Mouse (Mus musculus) layer of hippocampus, postnatal 25 days (tissue): Measurements from ENCODE around the gene Sipa1l2. TPM values are rescaled to one million over a fixed set of nuclear protein-coding genes. Genes with fewer than 3 reads are reported as not detected.
"Not testable (repeated sequence)": the region's sequence is repeated elsewhere in the genome, so short reads cannot be mapped to it uniquely, and the experiment has no call there.

Source experiments
- DNase-seq, 2 experiments: peaks; one replicate each; pipeline ENCODE4 v3.0.0; 2022; ENCODE audit warnings: mixed read lengths in 2 of 2, low spot score in 1 of 2; ENCODE audit errors: extremely low spot score in 1 of 2
- total RNA-seq, 2 experiments: library from RNA; stranded (reverse); gene quantifications; 2 replicates each; pipeline ENCODE4 v1.2.3; 2021

The Sipa1l2 gene
- total RNA-seq, 2 experiments from 2014 or later: 62.1 to 62.7 TPM

DNA sequence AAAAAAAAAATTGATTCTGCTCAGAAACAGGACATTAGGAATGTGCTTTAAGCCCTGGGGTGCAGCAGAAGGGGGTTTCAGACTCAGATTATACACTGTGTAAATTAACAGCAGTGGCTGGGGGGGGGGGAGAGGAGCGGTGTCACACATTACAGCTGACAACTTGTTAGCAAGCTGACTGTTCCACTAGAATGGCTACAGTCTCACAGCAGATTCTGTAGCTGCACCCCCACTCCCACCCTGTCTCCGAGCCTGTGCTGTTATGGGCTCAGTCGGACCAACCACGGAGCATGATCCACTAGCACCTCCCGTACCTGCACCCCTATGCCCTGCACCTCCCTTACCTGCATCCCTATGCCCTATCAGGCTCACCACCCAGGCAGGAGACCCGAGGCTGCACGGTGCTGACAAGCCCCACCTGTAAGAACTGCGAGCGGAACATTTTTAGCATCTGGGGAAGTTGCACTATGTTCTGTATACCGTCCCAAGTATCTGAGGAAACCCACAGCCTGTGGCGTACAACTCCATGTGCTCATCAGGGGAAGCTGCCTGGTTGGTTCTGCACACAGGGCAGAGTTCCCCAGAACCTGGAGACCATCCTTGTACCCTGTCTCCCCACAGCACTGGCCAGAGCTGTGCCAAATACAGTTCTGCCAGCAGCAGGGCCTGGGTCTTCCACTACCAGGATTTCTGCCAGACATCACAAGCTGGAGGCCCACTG lies 26.6 kb downstream of the Sipa1l2 start:
- DNase-seq: no peak

DNA sequence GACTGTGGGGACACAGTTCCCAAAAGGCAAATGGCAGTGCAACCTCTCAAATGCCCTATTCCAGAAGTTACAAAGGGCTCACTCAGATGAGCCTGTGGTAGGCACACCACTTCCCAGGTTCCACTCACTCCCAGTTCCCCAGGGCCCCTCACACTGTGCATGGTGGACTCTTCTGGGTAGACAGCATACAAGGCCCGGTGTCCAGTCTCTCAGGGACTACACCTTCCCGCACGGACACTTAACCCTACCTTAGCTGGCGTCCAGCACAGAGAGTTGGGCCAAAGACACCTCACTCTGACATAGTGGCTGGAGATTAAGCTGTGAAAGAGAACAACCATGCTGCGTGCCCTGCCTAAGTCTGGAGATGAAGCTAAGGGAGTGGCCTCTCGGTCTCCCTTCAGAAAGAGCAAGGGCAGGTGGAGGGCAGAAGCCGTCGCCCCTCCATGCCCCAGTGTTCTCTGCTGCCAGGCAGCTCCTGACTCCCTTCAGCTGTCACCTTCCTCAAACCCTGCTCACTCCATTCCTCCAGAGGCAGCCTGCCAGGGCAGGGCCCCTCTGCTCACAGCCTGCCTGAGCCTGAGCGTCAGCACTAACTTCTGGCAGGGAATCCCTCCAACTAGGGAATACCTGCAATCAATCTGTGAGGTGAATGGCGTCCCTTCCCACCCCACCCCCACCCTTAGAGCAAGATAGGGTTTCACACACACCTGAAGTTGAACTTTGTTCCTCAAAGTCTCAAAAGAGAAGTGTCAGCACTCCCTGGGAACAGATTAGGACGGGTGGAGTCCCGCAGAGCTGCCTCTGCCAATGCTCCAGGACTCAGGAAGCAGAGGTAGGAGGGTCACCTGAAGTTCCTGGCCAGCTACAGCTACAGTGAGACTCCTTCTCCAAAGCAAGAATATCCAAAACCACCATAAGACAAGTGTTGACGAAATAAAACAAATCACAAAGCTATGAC lies 30.3 kb downstream of the Sipa1l2 start:
- DNase-seq: no peak

DNA sequence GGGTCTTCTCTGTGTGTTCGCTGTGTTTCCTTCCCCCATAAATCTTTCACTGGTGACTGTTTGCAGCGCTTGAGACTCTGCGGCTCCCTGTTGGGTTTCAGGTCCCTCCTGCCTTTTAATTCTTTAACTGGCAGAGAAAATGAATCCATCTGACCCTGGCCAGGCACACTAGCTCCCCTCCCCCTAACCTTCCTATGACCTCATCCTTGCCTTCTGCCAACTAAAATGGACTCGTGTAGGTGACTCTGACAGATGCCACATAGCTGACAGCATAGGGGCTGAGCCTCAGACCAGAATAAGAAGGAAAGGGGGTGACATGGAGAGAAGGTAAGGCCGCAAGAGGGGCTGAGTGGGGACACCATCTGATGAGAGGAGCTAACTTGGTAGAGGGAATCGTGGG lies 31.3 kb downstream of the Sipa1l2 start:
- no peak for DNase-seq

DNA sequence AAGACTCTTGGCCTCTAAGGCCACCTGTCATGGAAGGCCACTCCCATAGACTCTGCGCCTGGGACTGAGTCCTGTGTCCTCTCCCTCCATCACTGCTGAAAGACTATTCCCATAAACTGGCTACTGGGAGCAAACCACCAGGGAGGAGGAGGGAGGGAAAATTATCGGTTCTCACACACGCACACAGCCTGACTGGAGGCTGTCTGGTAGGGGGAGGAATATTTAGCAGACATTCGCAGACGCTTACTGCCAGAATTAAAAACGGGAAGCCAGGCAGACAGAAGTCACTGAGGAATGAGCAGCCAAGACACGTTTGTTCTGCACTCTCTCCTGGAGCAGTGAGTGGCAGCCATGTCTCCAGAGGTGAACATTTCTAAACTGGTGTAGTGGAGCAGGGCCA lies 35.9 kb downstream of the Sipa1l2 start:
- peak in 1 of 2 experiments; percentile 22 for DNase-seq

DNA sequence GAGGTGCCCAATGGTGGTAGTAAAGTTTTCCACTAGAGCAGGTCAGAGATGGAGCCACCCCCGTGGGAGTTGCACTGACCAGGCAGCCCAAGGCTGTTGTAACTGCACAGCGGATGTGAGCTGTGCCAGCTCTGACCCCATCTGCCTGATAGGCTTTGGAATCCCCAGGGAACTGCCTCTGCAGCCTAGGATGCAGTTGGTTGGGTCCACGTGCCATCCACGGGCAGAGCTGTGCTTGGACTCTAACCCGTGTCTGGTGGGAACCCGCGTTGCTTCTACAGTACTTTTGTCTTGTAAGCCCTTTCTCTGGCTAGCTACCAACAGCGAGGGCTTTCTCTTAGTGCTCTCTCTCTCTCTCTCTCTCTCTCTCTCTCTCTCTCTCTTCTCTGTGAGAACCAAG lies 36.7 kb downstream of the Sipa1l2 start:
- no peak for DNase-seq

DNA sequence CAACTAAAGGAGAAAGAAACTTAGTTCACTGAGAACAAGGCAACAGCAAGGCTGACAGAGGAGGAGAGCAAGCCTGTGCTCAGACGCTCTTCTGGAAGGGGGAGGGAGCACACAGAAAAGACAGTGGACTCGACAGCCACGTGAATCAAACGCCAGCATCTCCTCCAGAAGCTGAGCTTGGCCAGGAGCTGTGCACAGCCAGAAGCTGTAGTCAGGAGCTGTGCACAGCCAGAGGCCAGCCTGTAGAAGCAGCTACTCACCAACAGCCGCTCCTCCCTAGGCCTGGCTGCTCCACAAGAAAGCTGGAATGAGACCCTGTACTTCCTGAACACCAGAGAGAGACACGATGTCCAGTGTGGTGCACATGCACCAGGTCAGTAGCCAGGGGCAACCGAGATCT lies 37.4 kb downstream of the Sipa1l2 start:
- no peak for DNase-seq

DNA sequence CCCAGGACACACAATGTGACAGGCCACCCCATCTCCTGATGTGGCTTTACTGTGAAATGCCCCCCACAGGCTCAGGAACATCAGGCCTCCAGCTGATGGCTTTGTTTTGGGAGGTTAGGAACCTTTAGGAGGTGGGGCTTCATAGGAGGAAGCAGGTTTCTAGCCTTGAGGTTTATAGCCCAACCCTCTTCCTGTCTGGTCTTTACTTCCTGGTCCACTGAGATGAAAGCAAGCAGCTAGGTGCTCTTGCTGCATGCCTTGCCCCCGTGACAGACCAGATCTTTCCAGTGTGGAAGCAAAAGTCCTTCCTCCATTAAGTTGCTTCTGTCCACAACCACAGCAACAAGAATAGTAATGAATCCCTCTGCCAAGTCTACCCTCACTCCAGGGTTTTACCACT lies 38.0 kb downstream of the Sipa1l2 start:
- DNase-seq: no peak

DNA sequence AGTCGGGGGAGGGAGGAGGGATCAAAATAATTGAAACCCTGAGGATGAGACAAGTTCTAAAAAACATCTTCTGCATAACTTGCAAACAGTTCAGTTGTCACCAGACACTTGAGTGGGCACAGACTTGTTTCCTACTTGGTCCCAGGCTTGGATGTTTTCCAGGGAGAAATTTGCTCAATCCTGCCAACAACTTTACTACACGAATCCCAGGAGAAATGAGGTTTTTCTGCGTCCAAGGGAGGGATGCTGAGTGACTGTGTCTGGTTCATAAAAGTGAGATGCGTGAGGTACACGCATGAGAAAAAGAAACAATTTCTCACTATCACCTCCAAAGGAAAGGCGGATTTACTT lies 38.5 kb downstream of the Sipa1l2 start:
- DNase-seq: no peak

DNA sequence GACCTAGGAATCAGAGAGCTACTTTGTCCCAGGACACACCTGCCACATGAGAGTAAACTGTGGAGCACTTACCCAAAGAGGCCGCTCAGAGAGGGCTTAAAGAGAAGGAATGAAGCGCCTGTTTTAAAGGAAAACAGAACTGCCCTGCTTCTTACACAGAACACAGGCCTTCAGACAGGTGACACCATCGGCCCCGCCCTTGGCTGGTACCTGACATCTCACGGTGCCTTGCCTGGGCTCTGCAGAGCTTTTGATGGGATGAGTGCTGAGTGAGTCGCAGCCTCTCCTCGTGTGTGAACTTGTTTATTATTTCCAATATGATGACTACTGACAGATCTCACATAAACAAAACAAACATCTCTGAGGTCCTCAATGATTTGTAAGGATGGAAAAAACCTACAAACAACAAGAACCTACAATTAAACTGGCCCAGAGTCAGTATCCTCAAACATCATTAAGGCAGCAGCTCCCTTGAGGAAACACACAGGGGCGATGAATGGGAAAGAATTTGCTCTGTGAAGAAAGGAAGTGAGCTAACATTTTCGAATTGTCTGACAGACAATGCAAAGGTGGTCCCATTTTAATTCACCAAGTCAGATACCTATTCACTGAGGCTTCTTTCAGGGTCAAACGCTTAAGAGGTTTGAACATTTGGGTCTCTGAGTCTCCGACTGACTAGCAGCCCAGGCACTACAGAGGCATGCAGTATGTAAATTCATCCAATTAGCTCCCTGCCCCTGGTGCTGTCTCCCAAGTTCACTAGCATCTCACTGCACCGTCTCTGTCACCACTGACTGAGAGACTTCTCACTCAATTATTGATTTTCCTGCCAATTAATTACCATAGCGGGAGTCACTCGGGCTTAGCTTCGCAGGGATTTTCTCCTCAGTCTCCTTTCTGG lies 39.2 kb downstream of the Sipa1l2 start:
- DNase-seq: no peak

DNA sequence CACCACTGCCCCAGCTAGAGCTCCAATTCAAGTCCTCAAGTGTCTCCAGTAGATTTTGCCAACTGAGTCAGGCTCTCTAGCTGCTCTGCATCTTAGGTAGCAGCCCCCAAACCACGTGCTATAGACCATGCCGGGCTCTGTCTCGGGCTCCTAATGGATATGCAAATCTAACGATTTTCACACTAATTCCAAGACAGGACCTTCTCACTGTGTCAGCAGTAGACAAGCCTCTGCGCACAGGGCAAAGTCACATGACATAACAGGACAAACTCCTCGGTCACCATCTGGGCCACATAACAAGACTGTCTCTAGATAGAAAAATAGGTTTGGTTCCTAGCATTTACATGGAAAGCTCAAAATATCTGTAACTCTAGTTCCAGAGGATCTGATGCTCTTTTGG lies 40.6 kb downstream of the Sipa1l2 start:
- no peak for DNase-seq

DNA sequence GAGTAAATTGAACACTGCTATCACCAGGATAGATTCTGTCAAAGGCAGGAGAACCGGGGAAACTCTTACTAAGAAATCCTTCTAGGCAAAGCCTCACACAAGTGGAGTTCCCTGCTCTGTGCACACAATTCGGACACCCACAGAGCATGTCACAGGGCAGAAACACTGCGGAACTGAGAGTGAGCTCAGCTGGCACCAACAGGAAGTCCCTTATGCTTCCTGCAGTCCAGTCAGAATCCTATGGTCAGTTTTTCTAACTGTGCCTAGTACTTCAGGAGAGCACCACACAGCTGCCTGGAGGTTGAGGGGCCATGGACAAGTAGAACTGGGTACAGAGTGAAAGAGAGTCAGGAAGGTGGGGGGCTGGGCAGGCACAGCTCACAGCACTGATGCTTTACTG lies 41.7 kb downstream of the Sipa1l2 start:
- no peak for DNase-seq

DNA sequence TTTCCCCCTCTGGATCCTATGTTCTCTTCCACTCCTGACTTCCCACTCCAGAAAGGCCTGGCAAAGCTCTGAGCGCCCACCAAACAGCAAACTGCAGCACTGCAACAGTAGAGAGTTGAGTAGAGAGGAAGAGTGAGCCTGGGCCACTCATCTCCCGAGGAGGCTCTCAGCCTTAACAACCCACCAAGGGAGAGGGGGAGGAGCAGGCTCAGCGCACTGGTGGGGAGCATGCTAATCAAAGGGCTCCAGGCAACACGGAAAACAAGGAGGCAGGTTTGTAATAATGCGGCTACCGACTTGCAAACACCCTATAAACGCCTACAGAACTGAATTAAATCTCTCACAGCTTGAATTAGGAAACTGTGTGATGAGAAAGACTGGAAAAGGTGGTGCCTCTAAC lies 42.6 kb downstream of the Sipa1l2 start:
- DNase-seq: no peak

DNA sequence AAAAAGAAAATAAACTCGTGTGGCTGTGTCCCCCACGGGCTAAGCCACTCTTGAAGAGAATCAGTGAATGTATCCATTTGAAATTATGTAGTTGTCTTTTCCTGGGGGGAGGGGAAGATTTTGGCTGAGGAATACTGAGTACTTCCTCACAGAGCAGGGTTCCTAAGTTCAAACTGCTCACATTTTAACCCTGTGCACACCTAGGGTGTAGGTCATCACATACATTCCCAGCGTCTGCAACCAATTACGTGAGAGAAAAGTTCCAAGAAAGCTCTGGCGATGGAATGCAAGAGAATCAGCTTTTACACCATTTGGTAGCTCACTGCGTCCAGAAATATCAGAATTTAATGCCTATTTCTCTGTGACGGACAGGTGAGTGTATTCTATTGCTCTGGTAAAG lies 43.0 kb downstream of the Sipa1l2 start:
- DNase-seq: no peak

DNA sequence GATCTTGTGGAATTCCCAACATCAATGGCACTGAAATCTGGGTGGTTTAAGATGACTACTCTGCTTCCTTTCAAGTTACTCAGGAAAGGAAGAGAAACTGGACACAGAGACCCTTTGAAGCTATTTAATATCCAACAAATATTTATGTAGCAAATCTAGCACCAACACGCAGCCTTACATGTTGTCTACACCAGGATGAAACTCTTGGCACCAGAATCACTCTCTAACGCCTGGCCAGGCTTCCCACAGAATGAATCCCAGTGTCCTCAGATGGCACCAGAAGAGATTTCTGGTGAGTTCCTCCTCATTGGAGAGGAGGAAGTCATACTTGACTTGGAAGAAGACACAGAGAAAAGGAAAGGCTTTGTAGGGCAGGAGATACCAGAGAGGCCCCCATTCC lies 45.1 kb downstream of the Sipa1l2 start:
- no peak for DNase-seq

DNA sequence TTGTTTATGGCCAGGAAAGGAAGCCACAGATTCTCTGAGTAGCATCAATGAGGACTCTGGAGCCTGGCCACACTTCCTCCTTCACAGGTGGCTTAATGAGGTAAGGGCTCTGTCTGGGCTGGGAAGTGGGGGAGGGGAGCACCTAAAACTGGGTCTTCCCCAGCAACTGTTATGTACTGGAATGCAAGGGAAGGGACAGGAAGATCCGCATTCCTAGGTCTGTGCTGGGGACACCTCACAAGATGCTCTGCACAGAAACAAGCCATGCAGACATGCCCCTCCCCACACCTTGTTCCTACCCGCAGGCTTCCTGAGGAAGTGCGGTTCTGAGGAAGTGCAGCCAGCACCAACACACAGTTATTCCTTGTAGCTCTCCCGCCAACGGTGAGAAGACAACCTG lies 46.4 kb downstream of the Sipa1l2 start:
- no peak for DNase-seq

DNA sequence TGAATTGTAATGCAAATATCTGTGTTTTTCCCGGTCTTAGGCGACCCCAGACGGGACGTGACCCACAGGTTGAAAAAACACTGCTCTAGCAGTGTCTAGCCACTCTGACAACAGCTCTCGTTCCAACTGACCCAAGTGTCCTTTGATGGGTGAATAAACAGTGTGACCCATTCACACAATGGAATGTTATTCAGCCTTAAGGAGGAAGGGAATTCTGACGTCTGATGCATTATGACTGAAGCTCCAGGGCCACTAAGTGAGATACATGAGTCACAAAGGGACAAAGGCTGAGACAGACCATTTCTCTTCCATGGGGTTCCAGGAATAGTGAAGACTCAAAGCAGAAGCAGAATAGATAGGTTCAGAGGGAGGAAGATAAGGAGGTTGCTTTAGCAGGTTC lies 47.5 kb downstream of the Sipa1l2 start:
- no peak for DNase-seq

DNA sequence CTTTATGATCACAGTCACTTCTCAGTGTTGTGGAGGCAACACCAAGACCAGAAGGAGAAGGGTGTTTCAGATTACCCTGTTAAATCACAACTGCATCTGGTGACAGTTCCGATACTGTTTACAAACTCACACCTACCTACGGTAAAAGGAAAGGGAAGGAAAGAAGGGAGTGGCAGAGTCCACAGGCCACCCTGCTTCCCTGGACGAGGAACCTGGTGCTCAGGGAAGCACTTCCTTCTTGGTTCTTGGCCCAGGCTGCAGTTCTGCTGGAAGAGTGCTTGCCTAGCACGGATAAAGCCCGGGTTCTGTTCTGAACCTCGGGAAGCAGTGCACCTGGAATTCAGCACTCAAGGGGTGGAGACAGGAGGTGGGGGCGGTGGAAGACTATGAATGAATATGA lies 48.5 kb downstream of the Sipa1l2 start:
- no peak for DNase-seq

DNA sequence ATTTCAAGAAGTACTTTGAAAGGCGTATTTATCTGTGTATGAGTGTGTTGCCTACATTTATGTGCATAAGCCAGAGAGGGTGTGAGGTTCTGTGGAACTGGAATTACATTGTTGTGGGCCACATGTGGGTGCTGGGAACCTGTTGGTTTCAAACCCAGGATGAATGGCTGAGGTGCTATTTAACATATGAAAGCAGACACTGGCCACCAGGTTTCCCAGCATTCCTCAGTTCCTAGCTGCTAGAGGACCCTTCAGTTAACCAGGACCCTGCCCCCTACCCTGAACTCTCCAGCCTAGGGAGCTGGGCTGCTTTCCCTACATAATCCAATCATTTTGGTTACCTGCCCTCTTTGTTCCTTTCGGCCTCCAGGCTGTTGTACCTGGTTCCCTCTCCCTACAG lies 49.3 kb downstream of the Sipa1l2 start:
- not testable (repeated sequence) for DNase-seq

DNA sequence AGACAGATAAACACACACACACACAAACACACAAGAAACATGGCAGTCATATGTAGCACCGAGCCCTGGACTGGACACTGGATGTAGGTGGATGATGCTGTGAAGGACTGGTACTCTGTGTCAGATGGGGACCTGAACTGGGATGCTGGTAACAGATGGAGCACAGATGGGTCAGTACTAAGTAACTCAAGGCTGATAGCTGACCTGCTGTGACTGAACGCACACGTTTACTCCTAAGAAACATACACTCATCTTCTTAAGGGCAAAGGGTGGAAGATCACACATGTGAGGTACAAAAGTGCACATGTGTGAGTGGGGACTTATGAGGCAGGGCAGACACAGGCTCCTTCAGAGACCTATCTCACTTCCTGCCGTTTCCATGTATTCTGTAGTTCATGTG lies 50.7 kb downstream of the Sipa1l2 start:
- no peak for DNase-seq

DNA sequence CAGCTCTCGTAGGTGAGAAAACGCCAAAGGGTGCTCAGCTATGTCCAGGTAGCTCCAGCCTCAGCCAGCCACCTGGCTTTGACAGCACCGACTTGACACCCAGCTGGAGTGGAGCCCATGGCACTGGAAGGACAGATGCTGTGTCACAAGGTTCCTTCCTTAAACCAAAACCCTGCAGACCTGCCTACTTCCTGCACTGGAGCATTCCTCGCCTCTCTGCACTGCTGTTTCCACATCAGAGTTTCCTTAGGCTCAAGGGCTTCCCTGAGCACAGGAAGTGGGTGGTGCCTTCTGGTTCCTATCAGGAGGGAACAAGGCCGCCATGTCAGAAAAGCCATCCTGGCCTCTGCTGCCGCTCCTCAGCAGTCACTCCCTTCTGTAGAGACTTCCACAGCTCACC lies 51.3 kb downstream of the Sipa1l2 start:
- no peak for DNase-seq

DNA sequence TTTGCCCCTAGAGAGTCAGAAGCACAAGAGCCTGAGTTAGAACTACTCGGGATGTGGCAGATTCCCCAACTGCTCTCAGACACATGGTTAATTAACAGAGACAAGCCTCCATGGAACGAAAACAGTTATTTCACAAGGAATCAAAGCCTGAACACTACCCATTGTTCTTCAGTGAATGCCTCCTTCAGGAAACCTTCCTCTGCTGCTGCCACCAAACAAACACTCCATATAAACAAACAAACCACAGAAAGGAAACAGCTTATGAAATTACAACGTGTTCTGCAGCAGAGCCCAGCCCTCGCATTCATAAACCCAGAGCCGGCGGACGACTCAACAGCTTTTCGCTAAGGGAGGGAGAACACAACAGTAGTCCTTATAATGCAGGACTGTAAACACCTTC lies 52.2 kb downstream of the Sipa1l2 start:
- no peak for DNase-seq
